Mouse (Mus musculus) thymus, adult 2 months (tissue): ENCODE measurements around the gene Smok2a.
"Not testable (repeated sequence)": the region's sequence is repeated elsewhere in the genome, so short reads cannot be mapped to it uniquely, and the experiment has no call there.

Experiments used
- CTCF ChIP-seq: fragments of 200-500 bp; IDR thresholded peaks from 2 replicates; pipeline ENCODE4 v1.5.1; 2012; ENCODE audit warnings: mild to moderate bottlenecking, control low read depth, low read length, moderate library complexity, borderline replicate concordance; ENCODE audit not compliant: control insufficient read depth, poor library complexity, insufficient read depth; ENCODE audit errors: extremely low read depth
- POLR2A ChIP-seq: fragments of 200-500 bp; IDR thresholded peaks from 2 replicates; pipeline ENCODE4 v1.6.1; 2012; ENCODE audit warnings: mild to moderate bottlenecking, low read length, control low read depth, moderate library complexity; ENCODE audit not compliant: control insufficient read depth, poor library complexity, insufficient read depth; ENCODE audit errors: extremely low read depth

GRCm38 (mm10) chr17:13184514-13184913 is 36.5 kb upstream of the Smok2a start:
- not testable (repeated sequence) for TF ChIP-seq POLR2A, CTCF
